Mouse (Mus musculus) heart, adult 2 months (tissue): Measurements from ENCODE around the gene Actn2. TPM values are rescaled to one million over a fixed set of nuclear protein-coding genes. Genes with fewer than 3 reads are reported as not detected.
A peak's percentile ranks its signal among the peaks of the same experiment; 100 is the strongest.

Experiments used
- DNase-seq, 2 experiments: peaks; one replicate each; pipeline ENCODE4 v3.0.0; 2021
- H3K27ac ChIP-seq: fragments of 200-600 bp; 2 replicates; pipeline ENCODE4 v1.8.1; 2022
- H3K27me3 ChIP-seq: fragments of 200-500 bp; 2 replicates; pipeline ENCODE4 v1.6.1; 2012; ENCODE audit warnings: mild to moderate bottlenecking, low read length, inconsistent platforms, mixed read lengths; ENCODE audit not compliant: control insufficient read depth, insufficient read depth
- H3K36me3 ChIP-seq: fragments of 200-500 bp; 2 replicates; pipeline ENCODE4 v1.6.1; 2012; ENCODE audit warnings: low read length, inconsistent platforms; ENCODE audit not compliant: control insufficient read depth, insufficient read depth
- H3K4me1 ChIP-seq: fragments of 200-500 bp; 2 replicates; pipeline ENCODE4 v1.6.1; 2011; ENCODE audit warnings: low read length; ENCODE audit not compliant: control insufficient read depth, insufficient read depth
- H3K4me3 ChIP-seq: fragments of 200-600 bp; 2 replicates; pipeline ENCODE4 v1.8.1; 2022
- H3K79me2 ChIP-seq: fragments of 200-500 bp; replicated peaks from 2 replicates; pipeline ENCODE4 v1.6.1; 2012; ENCODE audit warnings: mild to moderate bottlenecking, inconsistent platforms, low read length, moderate library complexity, mixed read lengths; ENCODE audit not compliant: control insufficient read depth, insufficient read depth
- H3K9ac ChIP-seq: fragments of 200-500 bp; 2 replicates; pipeline ENCODE4 v1.6.1; 2012; ENCODE audit warnings: low read depth, mild to moderate bottlenecking, control low read depth, inconsistent platforms, low read length, mixed read lengths
- CTCF ChIP-seq: fragments of 200-600 bp; IDR thresholded peaks from 2 replicates; pipeline ENCODE4 v1.8.1; 2022; ENCODE audit warnings: antibody characterized with exemption, mild to moderate bottlenecking, moderate library complexity
- EP300 ChIP-seq: fragments of 200-500 bp; IDR thresholded peaks from 2 replicates; pipeline ENCODE4 v1.6.1; 2011; ENCODE audit warnings: low read depth, low read length, control low read depth; ENCODE audit not compliant: insufficient read depth
- POLR2A ChIP-seq: fragments of 200-500 bp; IDR thresholded peaks from 2 replicates; pipeline ENCODE4 v1.6.1; 2011; ENCODE audit warnings: mild to moderate bottlenecking, low read depth, low read length, control low read depth; ENCODE audit not compliant: insufficient read depth
- WGBS: fragments of 180-500 bp; shearing (Covaris S2); methylation state at CpG from one replicate; pipeline ENCODE4 v1.1.7; 2018; 5-methylcytosine and 5-hydroxymethylcytosine counted together
- intact Hi-C: fragments of 180-260 bp; cut with DNase I; formaldehyde crosslinking; loops from one replicate; pipeline ENCODE4 v1.15.1; 2025
- polyA plus RNA-seq: library from polyadenylated mRNA; depleted of rRNA; stranded (reverse); fragments of >200 nt; gene quantifications from 2 replicates; pipeline ENCODE4 v1.2.3, GENCODE M21; 2012
- total RNA-seq, 2 experiments: library from RNA; stranded (reverse); gene quantifications; 2 replicates each; pipeline ENCODE4 v1.2.3; 2021

Actn2 gene
- total and polyA plus RNA-seq, 3 experiments, result 1,397 to 1,900 (median 1,781) TPM

- no peak overlapping the region for H3K4me3 ChIP-seq
- intact Hi-C loops, result no loop called here
- DNase-seq, result no peak
- WGBS, result 79% methylated on average over 7 of the region's 7 CpGs
- H3K4me1 ChIP-seq, result peaks cover 2% of the 10 kb centered on the region; the same call in 1 of the 2 replicates
- no peak overlapping the region; the same call in 1 of the 2 replicates for H3K27ac ChIP-seq
- H3K79me2 ChIP-seq, result no peaks in the 10 kb centered on the region
- no peak for TF ChIP-seq POLR2A
- no peak for TF ChIP-seq EP300
- no peak for TF ChIP-seq CTCF
- peaks cover 10% of the 10 kb centered on the region; the same call in 1 of the 2 replicates for H3K36me3 ChIP-seq
- H3K9ac ChIP-seq, result no peak overlapping the region
- no peaks in the 10 kb centered on the region for H3K27me3 ChIP-seq
These were observed 49.9 kb downstream of the Actn2 start for GRCm38 (mm10) chr13:12290700-12291099.

DNA sequence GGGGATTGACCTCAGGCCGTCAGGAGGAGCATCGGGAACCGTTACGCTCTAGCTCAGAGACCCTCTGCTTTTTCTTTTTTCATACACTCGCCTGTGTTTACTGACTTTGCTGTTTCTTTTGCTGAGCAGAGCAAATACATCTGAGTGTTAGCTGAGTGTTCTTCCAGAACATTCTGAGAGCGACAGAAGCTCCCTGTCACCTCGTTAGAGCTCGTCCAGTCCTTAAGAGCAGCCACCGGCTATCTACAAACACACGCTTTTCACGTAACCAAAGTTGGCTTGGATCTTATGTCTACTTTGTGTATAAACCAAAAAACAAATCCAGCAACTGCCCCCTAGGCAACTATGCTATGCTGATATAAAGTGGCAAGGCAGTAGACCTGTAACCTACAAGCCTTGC lies 56.0 kb downstream of the Actn2 start:
- Histone ChIP-seq H3K4me3 (no peak overlapping the region), H3K27ac (peak overlapping the region; percentile 84), H3K79me2 (no peaks in the 10 kb centered on the region), H3K9ac (peak overlapping the region; percentile 3), H3K4me1 (peaks cover 1% of the 10 kb centered on the region; the same call in 1 of the 2 replicates), H3K27me3 (no peaks in the 10 kb centered on the region), H3K36me3 (peaks cover 26% of the 10 kb centered on the region)
- TF ChIP-seq CTCF (no peak), POLR2A (no peak), EP300 (no peak)
- DNase-seq, result no peak
- intact Hi-C loops, result loop anchor here (5.0 kb wide), 1 partner anchor 88 kb away; no protein-coding TSS in a partner anchor
- WGBS, result 75% methylated on average over 11 of the region's 11 CpGs

DNA sequence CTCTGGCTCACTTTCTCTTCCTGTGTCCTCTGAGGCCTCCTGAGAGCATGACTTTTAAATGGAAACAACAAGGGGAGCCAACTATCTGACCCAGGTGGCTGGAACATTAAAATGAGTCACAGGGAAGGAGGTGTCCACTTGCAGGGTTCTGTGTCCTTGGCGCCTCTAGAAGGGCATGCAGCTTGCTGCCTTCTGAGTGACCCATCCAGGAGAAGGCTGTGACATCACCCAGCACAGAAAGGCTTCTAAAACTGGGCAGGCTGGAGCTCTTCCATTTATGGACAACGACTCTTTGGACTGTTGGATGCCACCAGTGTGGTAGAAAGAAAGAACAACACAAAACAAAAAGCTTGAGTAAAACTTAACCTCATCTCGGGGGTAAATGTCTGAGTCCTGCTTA lies 56.7 kb downstream of the Actn2 start:
- Histone ChIP-seq H3K27ac (peak overlapping the region; percentile 84), H3K4me1 (peaks cover 1% of the 10 kb centered on the region; the same call in 1 of the 2 replicates), H3K36me3 (peaks cover 28% of the 10 kb centered on the region), H3K9ac (no peak overlapping the region), H3K79me2 (no peaks in the 10 kb centered on the region), H3K27me3 (no peaks in the 10 kb centered on the region), H3K4me3 (no peak overlapping the region)
- 63% methylated on average over 3 of the region's 3 CpGs for WGBS
- TF ChIP-seq EP300 (peak; percentile 92), CTCF (no peak), POLR2A (0 out of 2 replicates have a peak, but pooled peaks have one; percentile 6)
- peak in 1 of 2 experiments; percentile 79 for DNase-seq
- intact Hi-C loops, result loop anchor here (5.0 kb wide), 1 partner anchor 88 kb away; no protein-coding TSS in a partner anchor

DNA sequence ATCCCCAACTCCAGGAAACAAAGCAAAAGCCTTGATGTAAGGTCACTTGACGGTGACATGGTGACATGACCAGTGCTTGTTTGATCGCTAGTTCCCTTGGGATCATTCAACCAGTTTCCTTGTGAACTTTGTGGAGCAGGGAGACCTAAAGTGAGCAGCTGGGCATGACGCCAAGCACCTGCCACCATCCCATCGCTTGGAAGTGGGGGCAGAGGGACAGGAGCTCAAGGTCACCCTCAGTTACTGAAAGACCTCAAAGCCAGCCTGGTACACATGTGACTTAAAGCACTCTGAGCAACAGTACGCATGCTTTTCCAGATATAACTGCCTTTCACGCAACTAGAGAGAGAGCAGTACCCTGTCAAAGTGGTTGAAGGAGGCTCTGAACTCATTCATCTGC lies 65.8 kb downstream of the Actn2 start:
- Histone ChIP-seq H3K9ac (no peak overlapping the region), H3K4me1 (peaks cover 2% of the 10 kb centered on the region; the same call in 1 of the 2 replicates), H3K36me3 (peaks cover 16% of the 10 kb centered on the region; the same call in 1 of the 2 replicates), H3K27ac (peak overlapping the region; percentile 49; the same call in 1 of the 2 replicates), H3K4me3 (no peak overlapping the region), H3K27me3 (no peaks in the 10 kb centered on the region), H3K79me2 (no peaks in the 10 kb centered on the region)
- peak in 1 of 2 experiments; percentile 30 for DNase-seq
- 43% methylated on average over 6 of the region's 6 CpGs for WGBS
- TF ChIP-seq CTCF (no peak), EP300 (peak; percentile 50; the same call in 1 of the 2 replicates), POLR2A (no peak)
- intact Hi-C loops, result no loop called here

- no peak for DNase-seq
- Histone ChIP-seq H3K27me3 (no peaks in the 10 kb centered on the region), H3K36me3 (peaks cover 14% of the 10 kb centered on the region; the same call in 1 of the 2 replicates), H3K4me1 (peaks cover 2% of the 10 kb centered on the region; the same call in 1 of the 2 replicates), H3K79me2 (no peaks in the 10 kb centered on the region), H3K4me3 (no peak overlapping the region), H3K9ac (no peak overlapping the region), H3K27ac (peak overlapping the region; percentile 49; the same call in 1 of the 2 replicates)
- intact Hi-C loops, result no loop called here
- no peak for TF ChIP-seq EP300
- TF ChIP-seq CTCF, result no peak
- TF ChIP-seq POLR2A, result no peak
- WGBS, result 73% methylated on average over 4 of the region's 4 CpGs
These were observed 66.3 kb downstream of the Actn2 start for GRCm38 (mm10) chr13:12274220-12274619.

GRCm38 (mm10) chr13:12272953-12273352 lies 67.6 kb downstream of the Actn2 start:
- H3K36me3 ChIP-seq, result peaks cover 10% of the 10 kb centered on the region; the same call in 1 of the 2 replicates
- H3K4me1 ChIP-seq, result peaks cover 2% of the 10 kb centered on the region; the same call in 1 of the 2 replicates
- peak overlapping the region; percentile 51 for H3K27ac ChIP-seq
- H3K4me3 ChIP-seq, result no peak overlapping the region
- no peaks in the 10 kb centered on the region for H3K27me3 ChIP-seq
- peak in 1 of 2 experiments; percentile 24 for DNase-seq
- TF ChIP-seq EP300 (no peak), CTCF (peak; percentile 92), POLR2A (no peak)
- no peaks in the 10 kb centered on the region for H3K79me2 ChIP-seq
- intact Hi-C loops, result loop anchor here (2.0 kb wide), 1 partner anchor 62 kb away; no protein-coding TSS in a partner anchor
- H3K9ac ChIP-seq, result no peak overlapping the region
- 46% methylated on average over 3 of the region's 3 CpGs for whole genome bisulfite sequencing
